Mouse (Mus musculus): ENCODE results near the gene Mfng.

DNA sequence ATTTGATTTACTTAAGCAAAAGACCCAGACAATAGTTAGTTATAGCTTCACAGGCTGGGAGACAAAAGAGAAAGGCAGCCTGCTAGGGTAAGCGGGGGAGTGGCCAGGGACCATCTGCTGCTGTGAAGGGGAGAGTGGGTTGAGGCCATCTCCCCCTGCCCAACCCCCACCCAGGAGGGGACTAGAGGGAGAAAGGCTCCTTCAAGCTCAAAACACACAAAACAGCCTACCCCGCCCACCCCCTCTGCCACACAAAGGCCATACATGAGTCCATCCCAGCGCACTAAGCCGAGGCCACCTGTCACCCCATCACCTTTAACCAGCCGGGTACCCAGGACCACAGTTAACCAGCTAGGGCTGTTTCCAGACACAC is 2.3 kb downstream of the Mfng start:
- TF ChIP-seq CTCF (IDR thresholded peaks at IDR 0.05; ENCODE audit: borderline replicate concordance, control insufficient read depth, extremely low read depth, insufficient read depth, low read length, poor library complexity) (no peak), POLR2A (IDR thresholded peaks at IDR 0.05; ENCODE audit: control insufficient read depth, extremely low read depth, insufficient read depth, low read length, poor library complexity) (no peak)
